In genomic region chr1:192063209-192063946, GRCm38 (mm10) we compare ENCODE assay signal across 17 mouse cellular contexts. TPM values are rescaled to one million over a fixed set of nuclear protein-coding genes. Genes with fewer than 3 reads are reported as not detected.
DNase-seq lines count a peak whose midpoint lies in the region; TF ChIP-seq lines count a peak whose summit lies in the region.
"Had no signal": no experiment of that assay in that cellular context is flagged by ENCODE, and none has a peak within 500 bp of the region (broad histone marks: within the 10 kb centered on the region; RNA-seq: fewer than 3 reads in every experiment).

No protein-coding gene starts in this region.

- no peak overlapping the region for H3K27ac ChIP-seq in layer of hippocampus, adult 2 months
- H3K27ac ChIP-seq: hindbrain, embryonic 13.5 days; limb, embryonic 13.5 days; stomach, embryonic 15.5 days had no signal

- no peak overlapping the region for H3K4me3 ChIP-seq in layer of hippocampus, adult 2 months
- H3K4me3 ChIP-seq: hindbrain, embryonic 13.5 days; limb, embryonic 13.5 days; megakaryocyte, embryonic 14.5 days; stomach, embryonic 15.5 days had no signal

- intact Hi-C loops in heart, postnatal 10 days (cut with DNase I), result loop anchor here (2.0 kb wide), 1 partner anchor 29 kb away; the partner anchor contains the start of gene Traf5

- TF ChIP-seq CTCF in layer of hippocampus, adult 2 months (conservative IDR thresholded peaks at IDR 0.05), result peak; percentile 56

- peak; percentile 83 for DNase-seq in heart, adult 11 months
- no peak for DNase-seq in heart, postnatal 10 days
- DNase-seq in layer of hippocampus, adult 2 months (ENCODE audit: low spot score in 2 of 2), result no peak
- no peak for DNase-seq in layer of hippocampus, adult 11-12 months (ENCODE audit: low spot score)
- peak; percentile 60 for DNase-seq in 416B (ENCODE audit: low read depth)
- peak; percentile 12 for DNase-seq in ZHBTc4 (ENCODE audit: low read depth, low spot score)
- no peak for DNase-seq in thymus, adult 18-20 months
- DNase-seq in adrenal gland, postnatal 10 days, result no peak
- DNase-seq: adrenal gland, postnatal 25 days; cerebellum, adult 8-10 months; kidney, adult 9 months; lung, adult 2 months; thymus, postnatal 4 days had no signal

RNA-seq across cellular contexts. Expression of gene Traf5, which starts 29.0 kb away (rescaled TPM):
- total RNA-seq in heart, postnatal 10 days (2021), result 10 to 100 TPM in 1 of 2 experiments, 1 to 10 TPM in 1; 8.6 to 11.7 TPM
- 1 to 10 TPM; 2.0 to 2.7 TPM for total RNA-seq in layer of hippocampus, adult 2 months (2021)
- 10 to 100 TPM in 1 of 2 experiments, 1 to 10 TPM in 1; 8.4 to 10.6 TPM for total RNA-seq in adrenal gland, postnatal 10 days (2021)

Comparison
In these comparisons a context has a peak if more than half of its experiments do, and no peak if none do; other contexts are left out.
1. DNase-seq: peak in heart, adult 11 months (single experiment), 416B (single experiment) and ZHBTc4 (single experiment); none in heart, postnatal 10 days (0 of 2), layer of hippocampus, adult 2 months (0 of 2), layer of hippocampus, adult 11-12 months (single experiment), thymus, adult 18-20 months (0 of 2) and adrenal gland, postnatal 10 days (single experiment).